Mouse (Mus musculus): ENCODE data around the gene Ccdc159.

DNA sequence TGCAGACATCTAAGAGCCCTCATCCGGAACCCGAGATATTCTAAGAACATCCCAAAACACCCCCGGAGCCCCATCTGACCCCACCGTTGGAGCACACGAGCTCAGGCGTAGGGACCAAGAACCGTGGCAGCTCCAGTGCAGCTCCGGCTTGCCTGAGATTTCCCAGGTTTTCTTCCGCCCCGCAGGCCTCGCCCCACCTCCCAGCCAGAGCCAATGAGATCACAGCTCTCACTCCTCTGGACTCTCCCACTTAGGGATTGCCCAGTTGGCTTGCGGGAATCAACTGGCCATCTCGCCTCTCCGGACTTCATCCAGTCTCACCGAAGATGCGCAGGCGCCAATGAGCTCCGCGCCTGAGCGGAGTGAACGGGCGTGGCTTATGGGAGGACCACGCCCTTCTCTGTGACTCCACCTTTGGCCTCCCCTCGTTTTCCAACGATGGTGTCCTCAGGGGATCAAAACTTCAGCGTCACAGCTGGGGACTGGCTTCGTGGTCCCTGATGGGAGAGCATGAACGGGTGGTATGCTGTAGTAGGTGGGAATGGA, at the start of gene Ccdc159, which contains the start of gene Tmem205:
- TF ChIP-seq GATA1 (IDR thresholded peaks at IDR 0.05; ENCODE audit: low read length) (no peak), TAL1 (IDR thresholded peaks at IDR 0.05; ENCODE audit: low read length) (no peak)

Data from erythroblast, embryonic 14.5 days (primary cell).